Mouse (Mus musculus): ENCODE measurements at regions not wholly inside any gene's neighbourhood (a gene's known extent, or its start where the extent isn't known, plus 50 kb on each side); places are given as distances from the start of the nearest gene placed in this dataset.

- no peak for ATAC-seq (ENCODE audit: low FRiP score)
- no peaks in the 10 kb centered on the region for H3K4me1 ChIP-seq
- H3K27me3 ChIP-seq (replicated peaks): no peaks in the 10 kb centered on the region
- H3K9me3 ChIP-seq (replicated peaks): no peaks in the 10 kb centered on the region
- H3K9ac ChIP-seq (replicated peaks): no peak overlapping the region
- H3K36me3 ChIP-seq: no peaks in the 10 kb centered on the region
- H3K4me3 ChIP-seq (replicated peaks): no peak overlapping the region
- 48% methylated on average over 9 of the region's 9 CpGs for WGBS
- no peak overlapping the region for H3K4me2 ChIP-seq
- H3K27ac ChIP-seq (replicated peaks): no peak overlapping the region
Observed at GRCm38 (mm10) chr15:93686385-93686784, 90.7 kb upstream of the Prickle1 start.

- Histone ChIP-seq H3K9ac (replicated peaks) (no peak overlapping the region), H3K4me1 (no peaks in the 10 kb centered on the region), H3K4me2 (no peak overlapping the region), H3K9me3 (replicated peaks) (no peaks in the 10 kb centered on the region), H3K27ac (replicated peaks) (no peak overlapping the region), H3K4me3 (replicated peaks) (no peak overlapping the region), H3K27me3 (replicated peaks) (no peaks in the 10 kb centered on the region), H3K36me3 (no peaks in the 10 kb centered on the region)
- WGBS: 59% methylated on average over 4 of the region's 4 CpGs
- no peak for ATAC-seq (ENCODE audit: low FRiP score)
Observed at GRCm38 (mm10) chr15:93681602-93682001, 85.9 kb upstream of the Prickle1 start.

- WGBS: 95% methylated on average over 6 of the region's 6 CpGs
- Histone ChIP-seq H3K4me2 (no peak overlapping the region), H3K9ac (replicated peaks) (no peak overlapping the region), H3K27ac (replicated peaks) (no peak overlapping the region), H3K36me3 (no peaks in the 10 kb centered on the region), H3K27me3 (replicated peaks) (no peaks in the 10 kb centered on the region), H3K4me3 (replicated peaks) (no peak overlapping the region), H3K9me3 (replicated peaks) (no peaks in the 10 kb centered on the region), H3K4me1 (no peaks in the 10 kb centered on the region)
- no peak for ATAC-seq (ENCODE audit: low FRiP score)
Observed at GRCm38 (mm10) chr15:93675624-93676023, 79.9 kb upstream of the Prickle1 start.

GRCm38 (mm10) chr15:93673976-93674375, 78.3 kb upstream of the Prickle1 start:
- H3K27me3 ChIP-seq (replicated peaks): no peaks in the 10 kb centered on the region
- no peak overlapping the region for H3K4me2 ChIP-seq
- H3K27ac ChIP-seq (replicated peaks): no peak overlapping the region
- no peak overlapping the region for H3K4me3 ChIP-seq (replicated peaks)
- no peaks in the 10 kb centered on the region for H3K36me3 ChIP-seq
- 65% methylated on average over 10 of the region's 10 CpGs for WGBS
- ATAC-seq (ENCODE audit: low FRiP score): no peak
- H3K4me1 ChIP-seq: no peaks in the 10 kb centered on the region
- H3K9ac ChIP-seq (replicated peaks): no peak overlapping the region
- H3K9me3 ChIP-seq (replicated peaks): no peaks in the 10 kb centered on the region

- no peaks in the 10 kb centered on the region for H3K27me3 ChIP-seq (replicated peaks)
- H3K4me1 ChIP-seq: no peaks in the 10 kb centered on the region
- no peak overlapping the region for H3K27ac ChIP-seq (replicated peaks)
- H3K9me3 ChIP-seq (replicated peaks): no peaks in the 10 kb centered on the region
- 24% methylated on average over 5 of the region's 5 CpGs for WGBS
- H3K4me3 ChIP-seq (replicated peaks): no peak overlapping the region
- H3K4me2 ChIP-seq: no peak overlapping the region
- no peaks in the 10 kb centered on the region for H3K36me3 ChIP-seq
- ATAC-seq (ENCODE audit: low FRiP score): no peak
- H3K9ac ChIP-seq (replicated peaks): no peak overlapping the region
Observed at GRCm38 (mm10) chr15:93663876-93664275, 68.2 kb upstream of the Prickle1 start.

GRCm38 (mm10) chr15:93662601-93663000, 66.9 kb upstream of the Prickle1 start:
- 100% methylated on average over 1 of the region's 1 CpGs for WGBS
- no peak overlapping the region for H3K4me2 ChIP-seq
- H3K27me3 ChIP-seq (replicated peaks): no peaks in the 10 kb centered on the region

GRCm38 (mm10) chr15:93661801-93662200, 66.1 kb upstream of the Prickle1 start:
- no peak overlapping the region for H3K4me2 ChIP-seq
- WGBS: 100% methylated on average over 2 of the region's 2 CpGs
- no peak for ATAC-seq (ENCODE audit: low FRiP score)

More at GRCm38 (mm10) chr15:93662601-93663000, 66.9 kb upstream of the Prickle1 start:
- no peak overlapping the region for H3K4me3 ChIP-seq (replicated peaks)
- ATAC-seq (ENCODE audit: low FRiP score): no peak
- H3K9me3 ChIP-seq (replicated peaks): no peaks in the 10 kb centered on the region
- H3K4me1 ChIP-seq: no peaks in the 10 kb centered on the region
- no peaks in the 10 kb centered on the region for H3K36me3 ChIP-seq
- H3K9ac ChIP-seq (replicated peaks): no peak overlapping the region
- no peak overlapping the region for H3K27ac ChIP-seq (replicated peaks)

GRCm38 (mm10) chr15:93660952-93661648, 65.4 kb upstream of the Prickle1 start:
- Histone ChIP-seq H3K4me1 (no peaks in the 10 kb centered on the region), H3K4me3 (replicated peaks) (no peak overlapping the region), H3K9me3 (replicated peaks) (no peaks in the 10 kb centered on the region), H3K36me3 (no peaks in the 10 kb centered on the region), H3K27me3 (replicated peaks) (no peaks in the 10 kb centered on the region), H3K27ac (replicated peaks) (no peak overlapping the region), H3K9ac (replicated peaks) (no peak overlapping the region), H3K4me2 (no peak overlapping the region)
- no peak for ATAC-seq (ENCODE audit: low FRiP score)
- WGBS: 31% methylated on average over 14 of the region's 14 CpGs

More at GRCm38 (mm10) chr15:93661801-93662200, 66.1 kb upstream of the Prickle1 start:
- no peaks in the 10 kb centered on the region for H3K9me3 ChIP-seq (replicated peaks)
- H3K9ac ChIP-seq (replicated peaks): no peak overlapping the region
- H3K36me3 ChIP-seq: no peaks in the 10 kb centered on the region
- no peaks in the 10 kb centered on the region for H3K4me1 ChIP-seq
- no peaks in the 10 kb centered on the region for H3K27me3 ChIP-seq (replicated peaks)
- no peak overlapping the region for H3K27ac ChIP-seq (replicated peaks)
- no peak overlapping the region for H3K4me3 ChIP-seq (replicated peaks)

- no peak overlapping the region for H3K27ac ChIP-seq (replicated peaks)
- WGBS: 92% methylated on average over 6 of the region's 6 CpGs
- no peaks in the 10 kb centered on the region for H3K36me3 ChIP-seq
- no peaks in the 10 kb centered on the region for H3K4me1 ChIP-seq
- H3K4me3 ChIP-seq (replicated peaks): no peak overlapping the region
- H3K9me3 ChIP-seq (replicated peaks): no peaks in the 10 kb centered on the region
- H3K27me3 ChIP-seq (replicated peaks): no peaks in the 10 kb centered on the region
- ATAC-seq (ENCODE audit: low FRiP score): no peak
- no peak overlapping the region for H3K9ac ChIP-seq (replicated peaks)
- no peak overlapping the region for H3K4me2 ChIP-seq
Observed at GRCm38 (mm10) chr15:93657171-93657570, 61.5 kb upstream of the Prickle1 start.

GRCm38 (mm10) chr15:93656713-93657112, 61.0 kb upstream of the Prickle1 start:
- H3K4me1 ChIP-seq: no peaks in the 10 kb centered on the region
- no peak overlapping the region for H3K4me2 ChIP-seq
- H3K27ac ChIP-seq (replicated peaks): no peak overlapping the region
- no peak overlapping the region for H3K9ac ChIP-seq (replicated peaks)
- no peaks in the 10 kb centered on the region for H3K27me3 ChIP-seq (replicated peaks)
- H3K36me3 ChIP-seq: no peaks in the 10 kb centered on the region
- ATAC-seq (ENCODE audit: low FRiP score): no peak
- WGBS: 82% methylated on average over 6 of the region's 6 CpGs
- H3K4me3 ChIP-seq (replicated peaks): no peak overlapping the region
- no peaks in the 10 kb centered on the region for H3K9me3 ChIP-seq (replicated peaks)

GRCm38 (mm10) chr15:93655743-93656142, 60.1 kb upstream of the Prickle1 start:
- H3K36me3 ChIP-seq: no peaks in the 10 kb centered on the region
- no peak overlapping the region for H3K4me2 ChIP-seq
- ATAC-seq (ENCODE audit: low FRiP score): no peak
- WGBS: 92% methylated on average over 6 of the region's 6 CpGs
- no peak overlapping the region for H3K4me3 ChIP-seq (replicated peaks)
- H3K27me3 ChIP-seq (replicated peaks): no peaks in the 10 kb centered on the region
- no peak overlapping the region for H3K27ac ChIP-seq (replicated peaks)
- H3K4me1 ChIP-seq: no peaks in the 10 kb centered on the region
- no peaks in the 10 kb centered on the region for H3K9me3 ChIP-seq (replicated peaks)
- H3K9ac ChIP-seq (replicated peaks): no peak overlapping the region

- no peak for ATAC-seq (ENCODE audit: low FRiP score)
- no peak overlapping the region for H3K9ac ChIP-seq (replicated peaks)
- 94% methylated on average over 6 of the region's 6 CpGs for WGBS
Observed at GRCm38 (mm10) chr15:93655243-93655642, 59.6 kb upstream of the Prickle1 start.

More at GRCm38 (mm10) chr15:93655243-93655642, 59.6 kb upstream of the Prickle1 start:
- no peak overlapping the region for H3K27ac ChIP-seq (replicated peaks)
- H3K36me3 ChIP-seq: no peaks in the 10 kb centered on the region
- no peaks in the 10 kb centered on the region for H3K27me3 ChIP-seq (replicated peaks)
- H3K4me1 ChIP-seq: no peaks in the 10 kb centered on the region
- H3K4me2 ChIP-seq: no peak overlapping the region
- H3K4me3 ChIP-seq (replicated peaks): no peak overlapping the region
- no peaks in the 10 kb centered on the region for H3K9me3 ChIP-seq (replicated peaks)
